Mouse (Mus musculus): ENCODE results near the gene 1700025G04Rik.

DNA sequence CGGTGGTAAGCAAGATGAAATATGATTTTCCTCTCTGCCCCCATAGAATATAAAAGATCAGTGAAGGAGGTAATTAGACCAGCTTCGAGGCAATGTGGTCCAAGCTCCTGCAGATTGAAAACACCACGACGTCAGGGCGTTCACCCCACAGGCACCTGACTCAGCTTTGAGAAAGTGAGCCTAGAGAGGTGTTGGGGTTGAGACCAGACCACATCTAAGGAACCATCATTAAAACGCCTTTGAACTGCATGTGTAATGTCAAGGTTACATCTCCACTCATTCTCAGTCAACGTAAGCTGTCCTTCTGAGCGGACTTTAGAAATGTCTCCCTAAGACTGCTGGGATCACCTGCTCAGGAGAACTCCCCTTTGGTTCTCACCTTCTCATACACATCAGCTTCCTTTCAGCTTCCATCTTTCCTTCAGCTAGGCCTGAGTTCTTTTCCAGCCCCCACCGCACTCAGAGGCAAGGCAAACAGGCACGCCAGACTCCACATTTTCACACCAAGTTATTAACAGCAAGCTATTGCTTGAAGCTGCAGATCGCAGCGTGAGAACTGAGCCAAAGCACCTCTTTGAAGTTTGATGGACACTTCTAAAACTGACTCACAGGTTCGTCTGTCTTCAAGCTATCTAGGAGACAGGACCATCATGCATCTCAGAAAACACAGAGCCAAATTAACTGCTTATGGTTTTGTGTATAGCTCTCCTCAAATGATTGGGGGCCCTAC lies 79.5 kb downstream of the 1700025G04Rik start:
- TF ChIP-seq EP300 (IDR thresholded peaks at IDR 0.05; ENCODE audit: low read length) (no peak), POLR2A (IDR thresholded peaks at IDR 0.05; ENCODE audit: low read depth, low read length) (no peak), MYC (IDR thresholded peaks at IDR 0.05; ENCODE audit: low read depth, low read length) (no peak), ELF1 (IDR thresholded peaks at IDR 0.05; ENCODE audit: low read depth, low read length) (no peak)
